Mouse (Mus musculus) heart, adult 18-20 months (tissue): ENCODE measurements around the gene Morf4l2. TPM values are rescaled to one million over a fixed set of nuclear protein-coding genes. Genes with fewer than 3 reads are reported as not detected.
"Not testable (repeated sequence)": the region's sequence is repeated elsewhere in the genome, so short reads cannot be mapped to it uniquely, and the experiment has no call there.

Experiments used
- DNase-seq, 2 experiments: peaks; one replicate each; pipeline ENCODE4 v3.0.0; 2021 to 2022; ENCODE audit warnings: mixed read lengths in 1 of 2
- total RNA-seq, 2 experiments: library from RNA; stranded (reverse); gene quantifications; 2 replicates each; pipeline ENCODE4 v1.2.3; 2021

Morf4l2 gene
- total RNA-seq, 2 experiments from 2014 or later = 74.8 to 92.7 TPM

DNA sequence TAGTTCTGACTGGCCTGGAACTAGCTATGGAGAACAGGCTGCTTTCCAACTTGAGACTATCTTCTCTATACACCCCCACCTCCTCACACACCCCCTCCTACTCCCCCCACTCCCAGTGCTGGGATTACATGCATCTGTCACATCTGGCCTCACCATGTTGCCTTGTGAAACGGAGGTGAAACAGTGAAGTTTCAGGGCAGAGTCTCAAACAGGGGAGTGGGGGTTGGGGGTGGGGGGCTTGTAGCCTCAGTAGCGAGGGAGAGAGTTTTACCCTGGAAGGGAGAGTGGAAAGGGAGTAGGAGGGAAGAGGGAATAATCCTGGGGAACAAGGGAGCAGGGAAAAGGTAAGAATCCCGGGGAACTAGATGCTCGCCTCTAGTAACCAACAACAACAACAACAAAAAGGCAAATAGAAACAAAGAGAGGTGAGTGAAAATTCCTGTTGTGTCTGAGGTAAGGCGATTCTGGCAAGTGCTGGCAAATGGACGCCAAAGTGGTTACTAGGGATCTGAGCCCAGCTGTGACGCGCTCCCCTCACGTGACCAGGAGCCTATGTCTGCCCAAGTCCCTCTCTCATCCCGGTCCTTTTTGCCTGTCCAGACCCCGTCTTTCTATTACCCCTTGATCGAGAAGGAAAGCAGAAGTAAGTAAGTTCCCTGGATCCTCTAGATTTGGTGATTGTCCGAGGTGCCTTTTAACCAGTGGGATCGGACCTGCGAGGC is 35.9 kb downstream of the Morf4l2 start, which contains the start of gene Tceal1:
TSS of gene Tceal1 (plus strand) at position 537 of the 722 bp plus-strand sequence.
- peak; percentile 65 to 73 for DNase-seq

DNA sequence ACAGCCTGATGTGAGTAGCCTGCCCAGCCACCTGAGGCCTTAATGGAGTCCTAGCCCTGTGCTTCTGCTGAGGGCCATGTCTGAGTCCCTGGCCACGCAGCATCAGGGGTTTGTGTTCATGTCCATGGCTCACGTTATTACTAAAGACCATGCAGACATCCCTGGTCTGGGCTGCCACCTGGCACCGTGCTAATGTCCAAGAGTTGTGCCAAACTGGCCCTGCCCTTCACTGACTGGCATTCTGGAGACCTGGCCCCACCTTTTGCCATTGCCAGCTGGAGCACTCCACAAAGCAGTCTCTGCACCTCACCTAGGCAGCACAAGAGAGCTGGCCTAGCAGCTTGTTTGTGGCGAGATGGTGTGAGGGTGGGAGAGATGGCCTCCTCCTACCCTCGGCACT is 50.3 kb downstream of the Morf4l2 start:
- no peak for DNase-seq

GRCm38 (mm10) chrX:136692294-136692675 is 51.2 kb downstream of the Morf4l2 start:
- no peak for DNase-seq

- not testable (repeated sequence) for DNase-seq
Observed at GRCm38 (mm10) chrX:136691606-136692293, 51.7 kb downstream of the Morf4l2 start.

Other genes with a start within 250 kb of the Morf4l2 start
- not detected for gene Kir3dl1, start 225.7 kb downstream of the Morf4l2 start, total RNA-seq
- gene Kir3dl2, start 199.6 kb downstream of the Morf4l2 start, total RNA-seq = not detected
- 1 to 10 TPM; 1.0 to 2.0 TPM for gene Tceal3, start 152.8 kb downstream of the Morf4l2 start, total RNA-seq
- 1 to 10 TPM; 4.2 to 4.4 TPM for gene Tceal1, start 35.7 kb downstream of the Morf4l2 start, total RNA-seq
- gene Glra4, start 36.5 kb upstream of the Morf4l2 start, total RNA-seq = not detected
- 1 to 10 TPM; 2.5 to 3.3 TPM for gene Plp1, start 79.0 kb upstream of the Morf4l2 start, total RNA-seq
- gene Rab9b, start 125.1 kb upstream of the Morf4l2 start, total RNA-seq = under 1 TPM; 0.10 to 0.25 TPM
- gene H2bfm, start 183.6 kb upstream of the Morf4l2 start, total RNA-seq = not detected
- gene Tmsb15b2, start 231.8 kb upstream of the Morf4l2 start, total RNA-seq = 1 to 10 TPM in 1 of 2 experiments, under 1 TPM in 1; 0.92 to 1.2 TPM
- gene Tmsb15l, start 233.2 kb upstream of the Morf4l2 start, total RNA-seq = not detected
- gene Tmsb15b1, start 233.2 kb upstream of the Morf4l2 start, total RNA-seq = not detected
- under 1 TPM in 1 of 2 experiments, not detected in 1; 0.46 TPM for gene Zcchc18, start 249.5 kb upstream of the Morf4l2 start, total RNA-seq